Mouse (Mus musculus): ENCODE data around the gene Pramef6.
"Not testable (repeated sequence)": the region's sequence is repeated elsewhere in the genome, so short reads cannot be mapped to it uniquely, and the experiment has no call there.

Gene Pramef6

DNA sequence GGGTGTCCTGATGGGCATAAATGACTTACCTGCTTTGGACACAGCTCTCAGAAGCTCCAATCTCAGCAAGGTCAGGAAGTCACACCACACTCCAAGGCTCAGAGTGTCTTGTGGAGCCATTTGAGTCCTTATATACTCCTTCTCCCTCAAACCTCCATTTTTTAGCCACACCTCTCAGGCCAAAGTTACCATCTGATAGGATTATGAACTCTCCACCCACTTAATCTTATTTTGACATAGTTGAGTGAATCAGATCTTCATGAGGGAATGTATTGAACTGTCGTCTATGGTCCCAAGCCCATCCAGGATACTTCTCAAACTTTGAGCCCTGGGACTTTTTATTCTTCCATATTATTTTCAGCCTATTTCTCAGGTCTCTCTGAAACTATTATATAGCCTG is at the start of gene Pramef6:
Pramef6 (minus strand) TSS at position 101 of the 400 bp plus-strand sequence.
- DNase-seq (ENCODE audit: low read depth, low spot score), result not testable (repeated sequence)

DNA sequence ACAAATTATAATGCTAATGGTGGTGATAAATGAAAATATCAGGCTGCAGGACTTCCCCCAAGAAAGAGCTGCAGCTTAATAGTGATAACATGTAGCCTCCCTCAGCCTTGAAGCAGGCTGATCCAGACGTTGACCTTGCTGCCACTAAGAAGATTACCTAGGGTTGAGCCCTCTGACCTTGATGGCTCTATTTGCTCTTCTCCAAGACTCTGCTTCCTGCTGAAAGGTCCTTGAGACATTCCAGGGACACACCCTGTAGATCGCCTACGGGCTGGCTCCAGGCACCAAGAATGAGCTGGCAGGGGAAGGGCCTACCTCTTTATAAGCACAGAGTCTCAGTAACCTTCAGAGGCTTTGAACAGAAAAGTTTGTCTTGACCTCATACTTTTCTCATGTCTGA is 5.8 kb downstream of the Pramef6 start:
- DNase-seq (ENCODE audit: low read depth, low spot score), result not testable (repeated sequence)

DNA sequence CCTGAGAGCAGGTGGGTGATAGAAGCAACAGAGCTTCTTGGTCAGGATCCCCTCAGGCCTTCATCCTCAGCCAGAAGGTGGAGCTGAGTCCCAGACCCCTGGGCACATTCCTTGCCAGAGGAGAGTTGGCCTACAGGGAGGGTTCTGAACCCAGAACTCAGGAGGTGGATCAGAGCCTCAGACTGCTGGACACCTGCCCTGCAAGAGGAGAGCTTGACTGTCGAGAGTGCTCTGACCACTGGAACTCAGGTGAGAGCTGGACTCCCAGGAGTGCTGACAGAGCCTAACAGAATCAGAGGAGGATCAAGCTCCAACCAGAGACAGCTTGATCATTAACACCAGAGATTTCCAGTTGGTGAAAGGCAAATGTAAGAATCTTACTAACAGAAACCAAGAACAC is 17.8 kb downstream of the Pramef6 start:
- not testable (repeated sequence) for DNase-seq (ENCODE audit: low read depth, low spot score)

DNA sequence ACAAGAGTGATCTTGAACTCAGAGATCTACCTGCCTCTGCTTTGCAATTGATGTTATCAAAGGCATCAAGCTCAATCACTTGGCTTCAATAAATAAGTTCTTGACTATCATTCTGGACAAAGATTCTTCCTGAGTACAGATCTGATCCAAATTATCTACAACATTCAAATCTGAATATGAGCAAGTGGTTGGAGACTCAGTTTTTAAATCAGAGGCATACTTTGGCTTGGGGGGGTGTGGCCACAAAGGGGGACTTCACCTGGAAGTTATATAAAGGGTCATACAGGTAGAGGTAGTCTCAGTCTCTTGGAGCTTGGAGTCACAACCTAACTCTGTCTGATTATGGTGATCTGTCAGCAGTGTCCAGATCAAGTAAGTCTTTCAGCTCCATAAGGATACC is 54.0 kb downstream of the Pramef6 start, which contains the start of gene Gm13103:
Gm13103 (plus strand) TSS at position 301 of the 400 bp plus-strand sequence.
- not testable (repeated sequence) for DNase-seq (ENCODE audit: low read depth, low spot score)
